Mouse (Mus musculus) layer of hippocampus, adult 9-10 months (tissue): ENCODE data around the gene BC024978.
"Not testable (repeated sequence)": the region's sequence is repeated elsewhere in the genome, so short reads cannot be mapped to it uniquely, and the experiment has no call there.

ENCODE experiments used
- DNase-seq: peaks from one replicate; pipeline ENCODE4 v3.0.0; 2022; ENCODE audit warnings: low spot score

The BC024978 gene

GRCm38 (mm10) chr7:27224877-27225575 lies 29.4 kb downstream of the BC024978 start:
- DNase-seq, result no peak

- DNase-seq, result no peak
These were observed 31.7 kb downstream of the BC024978 start for GRCm38 (mm10) chr7:27227276-27227675.

- no peak for DNase-seq
These were observed 32.1 kb downstream of the BC024978 start for GRCm38 (mm10) chr7:27227676-27228075.

GRCm38 (mm10) chr7:27228281-27228821 lies 32.8 kb downstream of the BC024978 start, which contains the start of gene Itpkc:
Gene Itpkc (minus strand): TSS chr7:27228661.
- DNase-seq, result peak; percentile 84

- DNase-seq, result no peak
These were observed 33.3 kb downstream of the BC024978 start for GRCm38 (mm10) chr7:27228865-27229264.

GRCm38 (mm10) chr7:27230781-27231180 lies 35.2 kb downstream of the BC024978 start:
- DNase-seq, result no peak

- peak; percentile 44 for DNase-seq
These were observed 36.2 kb downstream of the BC024978 start for GRCm38 (mm10) chr7:27231693-27232331.

GRCm38 (mm10) chr7:27232781-27233281 lies 37.2 kb downstream of the BC024978 start, which contains the start of gene Coq8b:
Gene Coq8b (plus strand): TSS chr7:27233023.
- DNase-seq, result peak; percentile 89

- DNase-seq, result no peak
These were observed 37.7 kb downstream of the BC024978 start for GRCm38 (mm10) chr7:27233300-27233699.

- DNase-seq, result no peak
These were observed 40.1 kb downstream of the BC024978 start for GRCm38 (mm10) chr7:27235726-27236125.

GRCm38 (mm10) chr7:27237527-27237926 lies 41.9 kb downstream of the BC024978 start:
- DNase-seq, result no peak

GRCm38 (mm10) chr7:27238568-27238967 lies 43.0 kb downstream of the BC024978 start:
- no peak for DNase-seq

- DNase-seq, result no peak
These were observed 47.6 kb downstream of the BC024978 start for GRCm38 (mm10) chr7:27243211-27243610.

- DNase-seq, result not testable (repeated sequence)
These were observed 48.5 kb downstream of the BC024978 start for GRCm38 (mm10) chr7:27244088-27244487.

GRCm38 (mm10) chr7:27249146-27249545 lies 53.6 kb downstream of the BC024978 start:
- no peak for DNase-seq

GRCm38 (mm10) chr7:27249928-27250327 lies 54.3 kb downstream of the BC024978 start:
- no peak for DNase-seq

GRCm38 (mm10) chr7:27251946-27252345 lies 56.4 kb downstream of the BC024978 start:
- DNase-seq, result no peak

- DNase-seq, result no peak
These were observed 60.1 kb downstream of the BC024978 start for GRCm38 (mm10) chr7:27255721-27256120.

GRCm38 (mm10) chr7:27257046-27257851 lies 61.7 kb downstream of the BC024978 start:
- no peak for DNase-seq

- DNase-seq, result no peak
These were observed 62.2 kb downstream of the BC024978 start for GRCm38 (mm10) chr7:27257852-27258204.

- DNase-seq, result peak; percentile 72
These were observed 62.8 kb downstream of the BC024978 start, which contains the start of gene Numbl for GRCm38 (mm10) chr7:27258205-27258899. Gene Numbl (plus strand): TSS chr7:27258433.
